Mouse (Mus musculus): Measurements from ENCODE around the gene Gm17364. TPM values are rescaled to one million over a fixed set of nuclear protein-coding genes. Genes with fewer than 3 reads are reported as not detected.

The Gm17364 gene
- polyA plus RNA-seq, 1 experiment = not detected

DNA sequence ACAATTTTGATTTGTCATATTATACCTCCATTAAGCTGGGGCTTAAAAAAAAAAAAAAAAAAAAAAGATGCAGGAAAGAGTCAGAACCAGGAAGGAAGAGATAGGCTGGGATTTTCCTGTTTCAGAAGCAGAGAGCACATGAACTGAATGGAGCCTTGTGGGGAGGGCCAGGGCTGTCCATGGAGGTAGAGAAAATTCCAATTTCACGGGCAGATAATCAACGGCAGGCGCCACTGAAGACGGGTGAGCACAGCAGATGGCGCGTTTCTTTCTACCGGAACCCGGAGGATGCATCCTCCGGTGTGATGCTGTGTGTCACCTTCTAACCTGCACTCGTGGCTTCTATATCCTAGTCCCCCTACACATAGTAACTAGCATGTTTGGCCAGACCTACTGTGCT, 22.6 kb upstream of the Gm17364 start:
- 93% methylated on average over 10 of the region's 10 CpGs for WGBS
- no peaks in the 10 kb centered on the region for H3K36me3 ChIP-seq (ENCODE audit: control insufficient read depth, insufficient read depth, low read length)

DNA sequence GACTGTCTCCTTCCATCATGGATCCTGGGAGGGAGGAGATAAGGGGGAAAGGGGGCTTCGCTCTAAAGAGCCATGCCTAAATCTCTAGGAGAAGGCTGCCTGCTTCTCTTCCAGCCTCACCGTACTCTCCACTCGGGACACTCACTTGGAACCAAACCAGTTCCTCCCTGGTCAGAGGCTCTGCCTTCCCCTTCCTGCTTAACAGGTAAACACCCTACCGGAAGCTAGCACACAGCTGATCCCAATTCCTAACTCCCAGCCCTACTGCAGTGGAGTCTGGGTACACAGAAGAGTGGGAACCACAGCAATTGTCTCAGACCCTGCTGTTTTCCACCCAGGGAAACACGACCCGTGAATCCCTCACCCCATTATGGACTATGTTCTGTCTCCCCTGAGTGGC, 22.1 kb upstream of the Gm17364 start:
- no peak overlapping the region for H3K27ac ChIP-seq (ENCODE audit: insufficient read depth, low read length)
- H3K4me1 ChIP-seq (ENCODE audit: control insufficient read depth, insufficient read depth, insufficient read length) = peaks cover 2% of the 10 kb centered on the region; the same call in 1 of the 2 replicates
- 79% methylated on average over 6 of the region's 6 CpGs for WGBS
- no peak overlapping the region for H3K4me3 ChIP-seq (ENCODE audit: extremely low read depth, insufficient read depth, insufficient read length)
- TF ChIP-seq CTCF (IDR thresholded peaks at IDR 0.05; ENCODE audit: extremely low read depth, insufficient read depth, insufficient read length, insufficient replicate concordance) (no peak), POLR2A (IDR thresholded peaks at IDR 0.05; ENCODE audit: low read depth, low read length) (no peak)
- no peaks in the 10 kb centered on the region for H3K36me3 ChIP-seq (ENCODE audit: control insufficient read depth, insufficient read depth, low read length)
- DNase-seq (ENCODE audit: low read depth in 1 of 2, low spot score in 2 of 2) = no peak
- H3K27me3 ChIP-seq (ENCODE audit: control insufficient read depth, insufficient read depth, low read length) = no peaks in the 10 kb centered on the region

More for the DNA sequence above, 22.6 kb upstream of the Gm17364 start:
- no peak for TF ChIP-seq POLR2A (IDR thresholded peaks at IDR 0.05; ENCODE audit: low read depth, low read length)
- TF ChIP-seq CTCF (IDR thresholded peaks at IDR 0.05; ENCODE audit: extremely low read depth, insufficient read depth, insufficient read length, insufficient replicate concordance) = no peak
- Histone ChIP-seq H3K4me1 (ENCODE audit: control insufficient read depth, insufficient read depth, insufficient read length) (peaks cover 2% of the 10 kb centered on the region; the same call in 1 of the 2 replicates), H3K27me3 (ENCODE audit: control insufficient read depth, insufficient read depth, low read length) (no peaks in the 10 kb centered on the region), H3K4me3 (ENCODE audit: extremely low read depth, insufficient read depth, insufficient read length) (no peak overlapping the region), H3K27ac (ENCODE audit: insufficient read depth, low read length) (no peak overlapping the region)
- no peak for DNase-seq (ENCODE audit: low read depth in 1 of 2, low spot score in 2 of 2)

DNA sequence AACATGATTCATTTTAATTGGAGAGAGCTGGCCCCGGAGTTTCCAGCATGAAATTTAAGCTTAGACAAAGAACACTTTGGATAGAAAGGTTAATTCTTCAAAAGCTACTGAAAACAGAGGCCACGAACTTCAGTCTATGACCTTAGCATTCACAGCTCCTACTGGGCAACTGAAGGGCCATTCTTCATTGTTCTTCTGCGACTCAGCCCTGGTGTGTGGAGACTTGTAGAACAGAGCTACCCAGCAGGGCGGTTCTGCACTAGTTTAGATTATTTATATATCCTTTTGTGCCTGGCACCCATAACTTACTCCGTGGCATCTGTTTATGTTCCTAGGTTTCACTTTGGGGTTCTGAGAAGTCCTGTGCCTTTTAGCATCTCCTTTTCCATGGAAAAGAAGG, 19.8 kb upstream of the Gm17364 start:
- H3K36me3 ChIP-seq (ENCODE audit: control insufficient read depth, insufficient read depth, low read length) = no peaks in the 10 kb centered on the region
- WGBS = 78% methylated on average over 5 of the region's 5 CpGs
- no peak for DNase-seq (ENCODE audit: low read depth in 1 of 2, low spot score in 2 of 2)
- peaks cover 2% of the 10 kb centered on the region; the same call in 1 of the 2 replicates for H3K4me1 ChIP-seq (ENCODE audit: control insufficient read depth, insufficient read depth, insufficient read length)
- TF ChIP-seq POLR2A (IDR thresholded peaks at IDR 0.05; ENCODE audit: low read depth, low read length) = no peak
- TF ChIP-seq CTCF (IDR thresholded peaks at IDR 0.05; ENCODE audit: extremely low read depth, insufficient read depth, insufficient read length, insufficient replicate concordance) = no peak
- H3K4me3 ChIP-seq (ENCODE audit: extremely low read depth, insufficient read depth, insufficient read length) = no peak overlapping the region
- H3K27ac ChIP-seq (ENCODE audit: insufficient read depth, low read length) = no peak overlapping the region
- no peaks in the 10 kb centered on the region for H3K27me3 ChIP-seq (ENCODE audit: control insufficient read depth, insufficient read depth, low read length)

DNA sequence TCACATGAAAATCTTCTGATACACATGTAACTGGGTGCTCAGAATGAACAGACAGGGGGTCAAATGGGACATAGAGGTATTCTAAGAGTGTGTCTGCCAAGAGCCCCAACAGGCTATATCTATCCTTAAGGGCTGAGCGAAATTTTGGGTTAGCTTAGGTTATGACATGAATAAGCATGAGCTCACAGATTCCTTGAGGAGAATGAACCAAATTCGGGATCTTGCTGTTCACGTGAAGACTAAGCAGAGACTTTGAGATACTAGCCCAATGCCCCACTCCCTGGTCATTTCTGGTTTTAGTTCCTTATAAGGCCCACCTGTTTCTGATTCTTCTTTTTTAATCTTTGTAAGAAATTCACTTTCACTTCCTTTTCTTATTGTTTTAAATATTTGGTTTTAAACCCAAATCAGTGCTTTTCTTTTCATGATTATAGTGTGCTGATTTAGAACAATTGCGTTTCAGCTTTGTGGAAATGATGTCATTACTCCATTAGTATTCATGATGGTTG, 17.7 kb upstream of the Gm17364 start:
- Histone ChIP-seq H3K36me3 (ENCODE audit: control insufficient read depth, insufficient read depth, low read length) (no peaks in the 10 kb centered on the region), H3K27ac (ENCODE audit: insufficient read depth, low read length) (no peak overlapping the region), H3K27me3 (ENCODE audit: control insufficient read depth, insufficient read depth, low read length) (no peaks in the 10 kb centered on the region), H3K4me1 (ENCODE audit: control insufficient read depth, insufficient read depth, insufficient read length) (peaks cover 2% of the 10 kb centered on the region; the same call in 1 of the 2 replicates), H3K4me3 (ENCODE audit: extremely low read depth, insufficient read depth, insufficient read length) (no peak overlapping the region)
- TF ChIP-seq POLR2A (IDR thresholded peaks at IDR 0.05; ENCODE audit: low read depth, low read length) (no peak), CTCF (IDR thresholded peaks at IDR 0.05; ENCODE audit: extremely low read depth, insufficient read depth, insufficient read length, insufficient replicate concordance) (no peak)
- WGBS = 45% methylated on average over 4 of the region's 4 CpGs
- DNase-seq (ENCODE audit: low read depth in 1 of 2, low spot score in 2 of 2) = peak in 1 of 2 experiments; percentile 4

DNA sequence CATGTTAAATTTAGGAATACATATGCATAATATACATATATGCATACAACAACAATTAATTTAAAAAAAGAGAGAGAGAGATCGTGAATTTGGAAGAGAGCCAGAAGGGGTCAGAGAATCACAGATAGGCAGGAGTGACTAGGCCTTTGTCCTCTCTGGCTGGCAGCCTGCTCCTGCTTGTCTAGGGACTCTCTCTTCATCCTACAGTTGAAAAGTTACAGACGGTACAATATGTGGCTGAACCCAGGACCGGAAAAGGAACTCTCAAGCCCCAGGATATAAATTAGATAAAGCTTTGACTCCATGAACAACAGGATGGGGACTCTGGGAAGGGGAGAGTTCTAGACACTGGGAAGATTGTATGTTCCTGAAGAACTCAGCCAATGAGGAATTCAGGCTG, 12.5 kb upstream of the Gm17364 start:
- no peak overlapping the region for H3K4me3 ChIP-seq (ENCODE audit: extremely low read depth, insufficient read depth, insufficient read length)
- no peaks in the 10 kb centered on the region for H3K27me3 ChIP-seq (ENCODE audit: control insufficient read depth, insufficient read depth, low read length)
- TF ChIP-seq POLR2A (IDR thresholded peaks at IDR 0.05; ENCODE audit: low read depth, low read length) (no peak), CTCF (IDR thresholded peaks at IDR 0.05; ENCODE audit: extremely low read depth, insufficient read depth, insufficient read length, insufficient replicate concordance) (no peak)
- H3K4me1 ChIP-seq (ENCODE audit: control insufficient read depth, insufficient read depth, insufficient read length) = no peaks in the 10 kb centered on the region
- H3K36me3 ChIP-seq (ENCODE audit: control insufficient read depth, insufficient read depth, low read length) = no peaks in the 10 kb centered on the region
- 83% methylated on average over 3 of the region's 3 CpGs for WGBS
- DNase-seq (ENCODE audit: low read depth in 1 of 2, low spot score in 2 of 2) = no peak
- H3K27ac ChIP-seq (ENCODE audit: insufficient read depth, low read length) = no peak overlapping the region

DNA sequence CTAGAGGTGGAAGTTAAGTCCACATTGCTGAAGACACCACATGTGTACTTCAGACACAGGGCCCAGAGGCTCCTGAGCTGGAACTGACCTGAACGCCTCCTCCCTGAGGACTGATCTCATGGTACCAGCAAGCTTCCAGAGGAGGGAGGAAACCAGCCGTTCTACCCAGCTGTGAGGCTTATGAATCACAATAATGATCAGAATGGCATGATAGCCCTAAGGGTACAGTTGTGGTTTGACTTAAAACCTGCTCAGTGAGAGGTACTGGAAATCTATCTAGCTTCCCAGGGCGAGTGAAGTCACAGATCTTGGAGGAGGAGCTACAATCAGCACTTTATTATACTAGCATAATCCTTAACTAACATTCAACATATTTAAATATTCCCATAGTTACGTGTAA, 11.7 kb upstream of the Gm17364 start:
- Histone ChIP-seq H3K27ac (ENCODE audit: insufficient read depth, low read length) (no peak overlapping the region), H3K27me3 (ENCODE audit: control insufficient read depth, insufficient read depth, low read length) (no peaks in the 10 kb centered on the region), H3K4me3 (ENCODE audit: extremely low read depth, insufficient read depth, insufficient read length) (no peak overlapping the region), H3K36me3 (ENCODE audit: control insufficient read depth, insufficient read depth, low read length) (no peaks in the 10 kb centered on the region), H3K4me1 (ENCODE audit: control insufficient read depth, insufficient read depth, insufficient read length) (no peaks in the 10 kb centered on the region)
- WGBS = 82% methylated on average over 4 of the region's 4 CpGs
- TF ChIP-seq POLR2A (IDR thresholded peaks at IDR 0.05; ENCODE audit: low read depth, low read length) (no peak), CTCF (IDR thresholded peaks at IDR 0.05; ENCODE audit: extremely low read depth, insufficient read depth, insufficient read length, insufficient replicate concordance) (no peak)
- DNase-seq (ENCODE audit: low read depth in 1 of 2, low spot score in 2 of 2) = no peak

DNA sequence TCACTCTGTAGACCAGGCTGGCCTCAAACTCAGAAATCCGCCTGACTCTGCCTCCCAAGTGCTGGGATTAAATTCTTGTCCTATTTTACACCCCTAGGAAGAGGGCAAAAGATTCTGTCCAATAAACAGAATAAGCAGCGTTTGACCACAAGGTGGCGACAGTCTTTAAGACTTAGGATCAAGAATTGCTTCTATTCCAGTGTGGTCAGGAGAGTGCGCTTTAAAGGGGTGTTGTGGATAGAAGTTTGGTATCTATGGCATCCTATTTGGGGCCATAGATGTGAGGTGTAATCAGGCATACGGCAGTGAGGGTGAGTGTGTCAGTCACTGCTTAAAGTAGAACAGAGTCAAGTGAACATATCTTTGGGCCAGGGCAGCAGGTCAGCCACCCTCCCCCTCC, 9.5 kb upstream of the Gm17364 start:
- H3K27ac ChIP-seq (ENCODE audit: insufficient read depth, low read length) = no peak overlapping the region
- WGBS = 20% methylated on average over 5 of the region's 5 CpGs
- DNase-seq (ENCODE audit: low read depth in 1 of 2, low spot score in 2 of 2) = peak; percentile 43 to 55
- no peaks in the 10 kb centered on the region for H3K27me3 ChIP-seq (ENCODE audit: control insufficient read depth, insufficient read depth, low read length)
- H3K4me1 ChIP-seq (ENCODE audit: control insufficient read depth, insufficient read depth, insufficient read length) = no peaks in the 10 kb centered on the region
- H3K36me3 ChIP-seq (ENCODE audit: control insufficient read depth, insufficient read depth, low read length) = no peaks in the 10 kb centered on the region
- TF ChIP-seq POLR2A (IDR thresholded peaks at IDR 0.05; ENCODE audit: low read depth, low read length) (no peak), CTCF (IDR thresholded peaks at IDR 0.05; ENCODE audit: extremely low read depth, insufficient read depth, insufficient read length, insufficient replicate concordance) (peak; percentile 35; the same call in 1 of the 2 replicates)
- H3K4me3 ChIP-seq (ENCODE audit: extremely low read depth, insufficient read depth, insufficient read length) = no peak overlapping the region

Measured in spleen, adult 2 months (tissue).